Mouse (Mus musculus): ENCODE measurements at regions not wholly inside any gene's neighbourhood (a gene's known extent, or its start where the extent isn't known, plus 50 kb on each side); places are given as distances from the start of the nearest gene placed in this dataset.

GRCm38 (mm10) chr16:92926853-92927252, 100.9 kb upstream of the Runx1 start:
- DNase-seq (ENCODE audit: low spot score in 2 of 2): no peak

- no peak for DNase-seq (ENCODE audit: low spot score in 2 of 2)
Observed at GRCm38 (mm10) chr16:92920947-92921346, 95.0 kb upstream of the Runx1 start.

GRCm38 (mm10) chr16:92917356-92917755, 91.4 kb upstream of the Runx1 start:
- no peak for DNase-seq (ENCODE audit: low spot score in 2 of 2)

GRCm38 (mm10) chr16:92915651-92916050, 89.7 kb upstream of the Runx1 start:
- no peak for DNase-seq (ENCODE audit: low spot score in 2 of 2)

GRCm38 (mm10) chr16:92906873-92907272, 80.9 kb upstream of the Runx1 start:
- DNase-seq (ENCODE audit: low spot score in 2 of 2): no peak

- no peak for DNase-seq (ENCODE audit: low spot score in 2 of 2)
Observed at GRCm38 (mm10) chr16:92905626-92906025, 79.7 kb upstream of the Runx1 start.

- no peak for DNase-seq (ENCODE audit: low spot score in 2 of 2)
Observed at GRCm38 (mm10) chr16:92903892-92904473, 78.0 kb upstream of the Runx1 start.

GRCm38 (mm10) chr16:92903486-92903885, 77.5 kb upstream of the Runx1 start:
- DNase-seq (ENCODE audit: low spot score in 2 of 2): no peak

- no peak for DNase-seq (ENCODE audit: low spot score in 2 of 2)
Observed at GRCm38 (mm10) chr16:92899704-92900103, 73.8 kb upstream of the Runx1 start.

- no peak for DNase-seq (ENCODE audit: low spot score in 2 of 2)
Observed at GRCm38 (mm10) chr16:92891741-92892140, 65.8 kb upstream of the Runx1 start.

GRCm38 (mm10) chr16:92890713-92891112, 64.8 kb upstream of the Runx1 start:
- DNase-seq (ENCODE audit: low spot score in 2 of 2): no peak

GRCm38 (mm10) chr16:92889537-92889936, 63.6 kb upstream of the Runx1 start:
- no peak for DNase-seq (ENCODE audit: low spot score in 2 of 2)

GRCm38 (mm10) chr16:92886226-92886625, 60.3 kb upstream of the Runx1 start:
- DNase-seq (ENCODE audit: low spot score in 2 of 2): no peak

GRCm38 (mm10) chr16:92883821-92884272, 57.9 kb upstream of the Runx1 start:
- DNase-seq (ENCODE audit: low spot score in 2 of 2): peak; percentile 46 to 69

- no peak for DNase-seq (ENCODE audit: low spot score in 2 of 2)
Observed at GRCm38 (mm10) chr16:92880356-92881043, 54.6 kb upstream of the Runx1 start.

GRCm38 (mm10) chr16:92878081-92878480, 52.1 kb upstream of the Runx1 start:
- DNase-seq (ENCODE audit: low spot score in 2 of 2): no peak

Data from spleen, postnatal 10 days (tissue).